Mouse (Mus musculus): ENCODE data around the gene Dock3.

- TF ChIP-seq CTCF (IDR thresholded peaks at IDR 0.05; ENCODE audit: low read depth, low read length) (no peak), POLR2A (IDR thresholded peaks at IDR 0.05; ENCODE audit: insufficient read depth, low read length) (no peak)
Measured at GRCm38 (mm10) chr9:107267721-107268402, 36.2 kb upstream of the Dock3 start.

Data from ES-Bruce4 (cell line).